Mouse (Mus musculus) naive thymus-derived CD4-positive, alpha-beta T cell, adult 2 months (primary cell): ENCODE data around the gene Ttc7.

ENCODE experiments used
- DNase-seq: peaks from one replicate; pipeline ENCODE4 v3.0.0-alpha.2; 2011; ENCODE audit warnings: low read depth

The Ttc7 gene

GRCm38 (mm10) chr17:87367640-87368039, 85.0 kb downstream of the Ttc7 start:
- DNase-seq: no peak

- DNase-seq: no peak
Measured at GRCm38 (mm10) chr17:87368481-87368880, 85.8 kb downstream of the Ttc7 start.

GRCm38 (mm10) chr17:87369270-87369759, 86.6 kb downstream of the Ttc7 start:
- DNase-seq: no peak

DNA sequence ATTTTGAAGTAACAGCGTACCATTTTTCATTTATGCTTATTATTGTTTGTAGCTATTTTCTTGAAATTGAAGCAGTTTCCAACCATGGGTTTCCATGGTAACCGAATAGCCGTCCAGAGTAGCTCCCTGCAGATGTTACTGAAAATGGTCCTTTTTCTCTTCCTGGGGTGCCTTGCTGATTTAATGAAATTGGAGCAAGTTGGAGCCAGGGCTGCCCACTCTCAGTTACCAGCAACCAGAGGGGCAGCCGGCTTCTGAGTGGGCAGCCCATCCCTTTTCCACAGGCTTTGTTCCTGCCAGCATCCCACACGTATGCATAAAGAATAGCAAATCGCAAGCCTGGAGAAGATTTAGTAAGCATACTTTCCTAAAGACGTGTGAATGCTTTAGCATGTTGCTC, 89.5 kb downstream of the Ttc7 start:
- no peak for DNase-seq

GRCm38 (mm10) chr17:87373327-87373726, 90.6 kb downstream of the Ttc7 start:
- no peak for DNase-seq

DNA sequence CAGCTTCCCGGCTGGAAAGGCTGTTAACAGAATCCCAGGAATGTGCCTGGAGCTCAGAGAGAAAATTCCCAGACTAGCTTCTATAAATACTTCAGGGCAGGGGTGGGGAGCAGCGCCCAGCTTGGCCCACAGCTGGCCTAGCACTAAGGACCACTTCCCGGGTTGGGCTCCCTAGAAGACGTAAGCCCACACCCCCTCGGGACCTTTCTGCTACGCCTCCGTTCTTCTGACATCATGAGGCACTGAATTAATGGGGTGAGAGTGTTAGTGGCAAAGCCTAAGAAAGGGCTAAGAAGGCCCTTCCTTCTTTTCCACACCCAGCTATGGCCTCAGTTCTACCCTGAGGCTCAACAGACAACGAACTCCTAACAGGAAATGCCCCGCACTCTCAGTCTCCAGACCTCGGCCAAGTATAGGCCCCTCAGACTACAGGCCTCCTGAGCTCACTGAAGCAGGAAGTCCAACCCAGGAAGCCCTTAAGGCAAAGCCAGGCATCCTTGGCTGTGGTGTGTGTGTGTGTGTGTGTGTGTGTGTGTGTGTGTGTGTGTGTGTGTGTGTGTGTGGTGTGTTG, 93.3 kb downstream of the Ttc7 start:
- peak; percentile 29 for DNase-seq

- DNase-seq: no peak
Measured at GRCm38 (mm10) chr17:87376831-87377471, 94.3 kb downstream of the Ttc7 start.

GRCm38 (mm10) chr17:87377536-87377935, 94.8 kb downstream of the Ttc7 start:
- DNase-seq: no peak

- DNase-seq: no peak
Measured at GRCm38 (mm10) chr17:87378354-87379159, 95.9 kb downstream of the Ttc7 start.

GRCm38 (mm10) chr17:87379160-87379624, 96.5 kb downstream of the Ttc7 start:
- no peak for DNase-seq

DNA sequence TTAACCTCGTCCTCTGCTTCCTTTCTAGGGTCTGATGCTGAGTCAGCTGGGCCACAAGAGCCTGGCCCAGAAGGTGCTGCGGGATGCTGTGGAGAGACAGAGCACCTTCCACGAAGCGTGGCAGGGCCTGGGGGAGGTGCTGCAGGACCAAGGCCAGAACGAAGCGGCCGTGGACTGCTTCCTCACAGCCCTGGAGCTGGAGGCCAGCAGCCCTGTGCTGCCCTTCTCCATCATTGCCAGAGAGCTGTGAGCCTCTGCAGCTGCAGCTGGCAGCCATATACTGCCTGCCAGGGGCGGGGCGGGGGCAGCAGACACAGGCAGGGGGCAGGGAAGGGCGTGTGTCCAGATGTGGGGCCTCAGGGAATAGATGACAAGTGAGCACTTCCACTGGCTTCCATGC, 97.1 kb downstream of the Ttc7 start:
- no peak for DNase-seq

DNA sequence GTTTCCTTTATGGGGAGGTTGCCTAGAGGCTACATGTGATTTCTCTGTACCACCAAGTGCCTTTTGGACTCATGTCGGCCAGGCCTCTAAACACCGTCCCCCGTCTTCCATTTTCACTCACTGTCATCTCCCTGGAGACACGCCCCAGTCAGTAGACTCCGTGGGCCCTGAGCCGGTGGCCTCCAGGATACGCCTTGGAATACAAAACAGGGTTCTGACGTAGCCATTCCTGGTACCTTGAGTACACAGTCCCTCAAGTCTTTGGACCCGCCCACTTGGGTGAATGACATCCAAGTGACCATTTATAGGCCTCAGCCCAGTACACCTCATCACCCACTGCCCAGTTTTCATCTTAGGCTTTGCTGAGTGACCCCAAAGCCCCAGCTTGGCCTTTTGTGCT, 98.0 kb downstream of the Ttc7 start:
- no peak for DNase-seq

GRCm38 (mm10) chr17:87385835-87386234, 103.1 kb downstream of the Ttc7 start:
- no peak for DNase-seq

GRCm38 (mm10) chr17:87387068-87387467, 104.4 kb downstream of the Ttc7 start:
- no peak for DNase-seq

- DNase-seq: no peak
Measured at GRCm38 (mm10) chr17:87391242-87391641, 108.6 kb downstream of the Ttc7 start.

- DNase-seq: no peak
Measured at GRCm38 (mm10) chr17:87397088-87397487, 114.4 kb downstream of the Ttc7 start.

DNA sequence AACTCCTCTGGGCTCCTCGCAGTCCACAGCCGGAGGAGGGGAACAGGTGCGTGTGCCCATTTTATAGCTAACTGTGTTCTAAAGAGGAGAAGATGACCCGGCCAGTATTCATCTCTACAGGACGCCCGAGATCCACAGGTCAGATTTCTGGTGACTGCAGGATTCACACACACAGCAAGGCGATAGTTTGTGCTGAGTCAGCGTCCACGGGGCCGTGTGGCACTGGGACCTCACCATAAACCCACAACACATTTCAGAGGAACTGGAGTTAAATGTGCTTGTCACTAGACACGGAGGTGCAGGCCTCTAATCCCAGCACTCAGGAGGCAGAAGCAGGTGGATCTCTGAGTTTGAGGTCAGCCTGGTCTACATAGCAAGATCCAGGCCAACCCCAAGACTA, 119.8 kb downstream of the Ttc7 start:
- DNase-seq: no peak

- no peak for DNase-seq
Measured at GRCm38 (mm10) chr17:87403462-87403861, 120.8 kb downstream of the Ttc7 start.

DNA sequence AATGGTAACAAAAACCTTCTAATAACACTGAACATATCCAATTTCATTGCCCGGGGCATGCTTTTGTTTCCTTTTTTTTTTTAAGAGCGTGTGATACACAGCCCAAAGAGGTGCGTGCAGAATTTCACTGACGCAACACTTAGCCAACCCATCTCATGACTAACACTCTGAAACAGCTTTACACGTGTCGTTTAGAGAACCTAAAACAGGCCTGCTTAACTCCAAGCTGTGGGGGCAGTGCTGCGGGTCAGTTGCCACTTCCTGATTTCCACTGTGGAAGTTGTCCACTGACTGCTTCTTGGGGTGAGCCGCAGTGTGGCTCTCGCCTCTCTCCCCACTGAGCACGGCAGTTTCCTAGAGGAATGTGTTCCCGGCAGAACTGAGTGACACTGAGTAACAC, 122.9 kb downstream of the Ttc7 start:
- no peak for DNase-seq

DNA sequence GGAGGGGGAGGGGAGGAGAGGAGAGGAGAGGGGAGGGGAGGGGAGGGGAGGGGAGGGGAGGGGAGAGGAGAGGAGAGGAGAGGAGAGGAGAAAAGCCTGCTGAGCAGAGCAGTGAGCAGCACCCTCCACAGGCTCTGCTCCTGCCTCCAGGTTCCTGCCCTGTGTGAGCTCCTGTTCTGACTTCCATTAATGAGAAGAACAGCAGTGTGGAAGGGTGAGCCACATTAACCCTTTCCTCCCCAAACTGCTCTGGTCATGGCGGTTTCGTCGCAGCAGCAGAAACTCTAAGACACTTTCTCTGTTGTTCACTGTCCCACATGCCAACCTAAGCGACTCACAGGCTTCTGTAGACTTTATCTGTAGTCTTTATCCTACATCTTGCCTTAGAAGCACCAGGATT, 124.0 kb downstream of the Ttc7 start:
- DNase-seq: no peak

DNA sequence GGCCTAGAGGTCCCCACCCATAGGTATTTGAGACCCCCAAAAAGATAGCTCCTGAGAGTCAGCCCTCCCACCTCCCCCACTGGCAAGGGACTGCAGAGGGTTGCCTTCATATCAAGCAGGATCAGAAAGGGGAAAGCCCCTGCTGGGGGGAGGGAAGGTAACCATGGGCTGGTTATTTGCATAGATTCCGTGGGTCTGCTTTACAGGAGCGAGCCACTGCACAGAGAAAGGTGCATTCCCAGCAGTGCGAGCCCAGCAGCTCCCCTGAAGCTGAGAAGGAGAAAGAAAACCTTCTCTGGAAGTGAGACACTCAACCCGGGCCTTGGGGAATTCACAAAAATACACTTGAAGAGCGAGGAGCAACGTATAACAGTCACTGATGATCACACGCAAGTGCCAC, 135.4 kb downstream of the Ttc7 start:
- DNase-seq: no peak

DNA sequence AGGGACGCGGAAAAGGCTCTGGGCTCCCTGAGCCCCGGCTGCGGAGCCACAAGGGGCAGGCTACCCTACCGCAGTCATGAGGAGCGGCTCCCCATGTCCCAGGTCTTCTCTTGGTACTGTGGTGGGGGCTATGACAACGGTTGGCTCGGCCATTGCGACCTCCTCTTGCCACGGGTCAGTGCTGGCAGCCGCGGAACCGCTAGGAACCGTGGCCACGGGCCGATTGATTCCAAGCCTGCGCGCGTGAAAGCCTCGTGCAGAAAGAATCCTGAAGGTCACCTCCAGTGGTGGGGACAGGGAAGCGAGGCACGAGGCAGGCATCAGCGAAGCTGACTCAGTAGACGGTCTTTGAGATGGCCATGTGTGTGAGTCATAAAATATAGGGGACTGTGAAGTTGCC, 144.8 kb downstream of the Ttc7 start, which contains the start of gene Stpg4:
TSS of gene Stpg4 (minus strand) at position 231 of the 400 bp plus-strand sequence.
- DNase-seq: no peak

GRCm38 (mm10) chr17:87429431-87429830, 146.7 kb downstream of the Ttc7 start:
- no peak for DNase-seq
